Mouse (Mus musculus) thymus, postnatal 4 days (tissue): Measurements from ENCODE around the gene Nap1l1.
"Not testable (repeated sequence)": the region's sequence is repeated elsewhere in the genome, so short reads cannot be mapped to it uniquely, and the experiment has no call there.

Source experiments
- DNase-seq: peaks from one replicate; pipeline ENCODE4 v3.0.0; 2021

Nap1l1 gene

GRCm38 (mm10) chr10:111482654-111483053 is 9.6 kb downstream of the Nap1l1 start:
- DNase-seq: no peak

GRCm38 (mm10) chr10:111484079-111484478 is 11.1 kb downstream of the Nap1l1 start:
- no peak for DNase-seq

DNA sequence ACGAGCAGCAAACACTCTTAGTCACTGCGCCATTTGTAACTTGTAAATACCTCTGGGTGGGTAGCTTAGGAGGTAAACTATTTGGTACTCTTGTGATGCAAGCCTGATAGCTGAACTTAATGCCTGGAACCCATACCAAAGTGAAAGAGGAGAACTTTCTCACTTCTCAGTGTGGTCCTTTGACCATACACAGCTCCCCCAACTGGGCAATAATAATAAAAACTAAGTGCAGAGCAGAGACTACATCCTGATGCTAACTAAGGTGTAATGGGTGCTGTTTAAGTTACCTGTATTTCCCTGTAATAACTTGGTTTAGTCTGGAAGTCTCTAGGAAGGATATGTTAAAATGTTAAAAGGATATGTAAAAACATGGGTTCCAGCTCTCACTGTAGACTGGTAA is 15.8 kb downstream of the Nap1l1 start:
- DNase-seq: no peak

DNA sequence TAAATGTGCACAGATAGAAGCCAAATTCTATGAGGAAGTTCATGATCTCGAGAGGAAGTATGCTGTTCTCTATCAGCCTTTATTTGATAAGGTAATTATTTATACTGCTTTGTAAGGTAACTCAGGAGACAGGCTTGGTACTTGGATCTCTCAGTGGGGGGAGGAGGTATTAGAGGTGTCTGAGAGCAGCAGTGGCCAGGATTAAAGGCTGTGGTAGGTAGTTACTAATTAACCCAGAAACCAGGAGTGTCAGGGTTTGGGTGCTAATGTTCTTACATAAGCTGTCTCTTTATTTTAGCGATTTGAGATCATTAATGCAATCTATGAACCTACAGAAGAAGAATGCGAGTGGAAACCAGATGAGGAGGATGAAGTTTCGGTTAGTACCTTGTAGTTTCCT is 17.1 kb downstream of the Nap1l1 start:
- DNase-seq: not testable (repeated sequence)

GRCm38 (mm10) chr10:111495888-111496287 is 22.9 kb downstream of the Nap1l1 start:
- no peak for DNase-seq

DNA sequence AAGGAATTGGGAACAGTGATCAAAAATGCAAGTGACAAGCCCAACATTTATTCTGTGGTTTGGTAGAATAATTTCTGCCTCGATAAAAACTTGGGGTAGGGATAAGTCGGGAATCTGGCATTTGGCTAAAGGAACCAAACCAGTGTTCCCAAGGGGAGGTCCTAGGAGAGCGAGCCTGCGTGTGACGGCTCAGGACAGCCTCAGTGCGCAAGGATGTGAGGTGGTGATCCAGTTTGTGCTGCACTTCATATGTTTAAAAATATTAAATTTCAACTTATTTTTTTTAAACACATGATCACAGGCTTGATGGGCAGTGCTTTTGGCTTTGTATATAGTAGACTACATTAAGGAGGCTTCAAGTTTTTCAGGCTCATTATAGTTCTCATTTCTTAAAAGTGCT is 26.9 kb downstream of the Nap1l1 start:
- no peak for DNase-seq

GRCm38 (mm10) chr10:111503071-111503470 is 30.0 kb downstream of the Nap1l1 start:
- DNase-seq: peak; percentile 88

GRCm38 (mm10) chr10:111503716-111504115 is 30.7 kb downstream of the Nap1l1 start:
- DNase-seq: no peak

DNA sequence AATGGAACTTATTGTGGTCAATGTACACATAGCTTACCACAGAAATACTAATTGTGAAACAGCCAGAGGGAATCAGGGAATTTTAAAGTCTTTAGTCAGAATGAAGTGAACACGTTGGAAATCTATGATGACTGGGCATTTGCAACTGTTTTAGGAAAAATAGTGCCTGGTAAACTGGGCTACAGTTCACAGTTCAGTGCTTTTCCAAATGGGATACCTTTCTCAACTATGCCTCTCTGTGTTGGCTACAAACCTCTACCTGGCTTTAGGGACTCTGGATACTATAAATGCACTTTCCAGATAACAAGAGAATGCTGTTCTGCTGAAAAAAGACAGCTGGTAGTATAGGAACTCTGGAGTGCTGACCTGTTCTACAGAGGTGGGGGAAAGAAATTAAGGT is 31.6 kb downstream of the Nap1l1 start:
- DNase-seq: no peak

DNA sequence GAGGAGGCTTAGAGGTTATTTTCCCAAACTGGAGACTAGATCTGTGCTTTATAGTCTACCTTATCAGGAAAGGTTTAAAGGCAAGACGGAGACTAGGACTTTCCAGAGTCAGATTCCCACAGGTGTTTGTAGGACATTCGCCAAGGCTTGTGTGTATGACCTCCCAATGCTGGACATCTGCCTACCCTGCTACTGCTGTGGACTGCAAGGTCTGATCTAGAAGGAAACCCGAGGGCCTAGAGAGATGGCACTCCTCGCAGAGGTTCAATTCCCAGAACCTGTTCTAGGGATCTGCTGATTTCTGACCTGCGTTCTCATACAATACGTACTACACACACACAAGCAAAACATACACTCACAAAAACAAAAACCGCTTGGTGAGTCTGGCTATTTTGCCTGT is 32.4 kb downstream of the Nap1l1 start:
- DNase-seq: no peak

GRCm38 (mm10) chr10:111506101-111506925 is 33.3 kb downstream of the Nap1l1 start, which contains the start of gene Phlda1:
TSS of gene Phlda1 (plus strand) at chr10:111506286.
- peak; percentile 94 for DNase-seq

DNA sequence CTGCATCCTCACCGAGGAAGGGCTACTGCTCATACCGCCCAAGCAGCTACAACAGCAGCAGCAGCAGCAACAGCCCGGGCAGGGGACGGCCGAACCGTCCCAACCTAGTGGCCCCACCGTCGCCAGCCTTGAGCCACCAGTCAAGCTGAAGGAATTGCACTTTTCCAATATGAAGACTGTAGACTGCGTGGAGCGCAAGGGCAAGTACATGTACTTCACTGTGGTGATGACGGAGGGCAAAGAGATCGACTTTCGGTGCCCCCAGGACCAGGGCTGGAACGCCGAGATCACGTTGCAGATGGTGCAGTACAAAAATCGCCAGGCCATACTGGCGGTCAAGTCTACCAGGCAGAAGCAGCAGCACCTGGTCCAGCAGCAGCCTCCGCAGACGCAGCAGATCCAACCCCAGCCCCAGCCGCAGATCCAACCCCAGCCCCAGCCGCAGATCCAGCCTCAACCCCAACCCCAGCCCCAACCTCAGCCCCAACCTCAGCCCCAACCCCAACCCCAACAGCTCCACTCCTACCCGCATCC is 34.0 kb downstream of the Nap1l1 start:
- DNase-seq: peak; percentile 66

DNA sequence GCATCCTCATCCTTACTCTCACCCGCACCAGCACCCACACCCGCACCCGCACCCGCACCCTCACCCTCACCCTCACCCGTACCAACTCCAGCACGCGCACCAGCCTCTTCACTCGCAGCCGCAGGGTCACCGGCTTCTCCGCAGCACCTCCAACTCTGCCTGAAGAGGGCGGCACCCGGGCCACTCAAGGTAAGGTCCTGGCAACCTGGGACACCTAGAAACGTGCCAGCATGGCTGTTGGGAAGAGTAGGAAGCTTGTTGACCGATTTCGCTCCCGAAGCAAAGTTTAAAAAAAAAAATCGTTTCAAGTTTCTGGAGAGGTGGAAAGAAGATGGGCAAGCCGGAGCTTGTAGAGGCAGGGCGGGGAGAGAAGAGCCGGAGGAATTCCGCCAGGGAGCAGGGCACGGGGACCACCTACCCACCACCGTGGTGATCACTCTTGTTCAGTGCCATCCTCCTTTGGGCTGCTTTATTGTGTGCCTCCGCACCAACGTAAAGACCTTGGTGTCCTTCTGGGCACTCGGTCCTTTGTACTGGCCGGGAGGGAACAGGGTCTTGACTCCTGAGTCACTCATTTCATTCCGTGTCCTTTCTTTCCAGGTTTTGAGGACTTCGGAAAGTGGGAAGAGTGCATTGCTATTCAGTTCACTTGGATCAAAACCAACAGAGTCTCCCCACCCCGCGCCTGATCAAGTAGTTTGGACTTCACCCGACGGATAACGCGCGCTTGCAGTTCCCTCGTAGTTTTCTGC is 34.6 kb downstream of the Nap1l1 start:
- DNase-seq: peak; percentile 90

DNA sequence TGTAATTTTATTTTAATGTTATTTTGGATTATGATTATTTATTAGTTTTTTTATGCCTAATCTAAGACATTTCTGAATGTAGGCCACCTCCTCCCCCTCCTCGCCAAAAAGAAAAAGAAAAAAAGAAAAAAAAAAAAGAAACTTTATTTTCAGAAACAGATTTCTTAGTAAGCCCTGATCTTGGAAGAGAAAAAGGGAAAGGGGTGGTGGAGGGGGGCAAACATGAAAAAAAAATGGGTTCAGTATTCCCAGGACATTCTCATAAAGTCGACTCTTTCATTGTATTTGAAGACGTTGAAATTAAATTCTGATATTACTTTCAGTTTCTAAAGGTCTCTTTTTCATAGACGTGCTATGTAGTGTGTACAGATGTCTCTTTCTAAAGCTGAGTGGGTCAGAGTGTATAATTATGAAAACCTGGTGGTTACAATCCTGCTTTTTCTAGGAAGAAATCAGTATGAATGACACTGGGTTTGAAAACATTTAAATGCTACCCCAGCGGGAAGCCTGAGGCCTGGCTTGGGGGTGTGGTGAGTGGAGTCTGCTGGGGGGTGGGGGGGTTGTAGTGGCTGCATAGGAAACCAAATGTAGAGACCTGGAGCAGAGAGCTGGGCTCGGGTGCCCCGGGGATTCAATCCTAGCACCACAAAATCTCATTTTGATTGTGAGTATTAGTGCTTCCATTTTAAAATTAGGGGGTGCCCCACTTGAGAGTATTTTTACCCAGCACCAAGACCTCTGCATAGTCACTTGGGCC is 35.5 kb downstream of the Nap1l1 start:
- peak; percentile 43 for DNase-seq

- DNase-seq: peak; percentile 36
Measured at GRCm38 (mm10) chr10:111509103-111509784, 36.2 kb downstream of the Nap1l1 start.

- peak; percentile 44 for DNase-seq
Measured at GRCm38 (mm10) chr10:111509981-111510380, 37.0 kb downstream of the Nap1l1 start.

- peak; percentile 37 for DNase-seq
Measured at GRCm38 (mm10) chr10:111510798-111511197, 37.8 kb downstream of the Nap1l1 start.

- no peak for DNase-seq
Measured at GRCm38 (mm10) chr10:111512036-111512568, 39.1 kb downstream of the Nap1l1 start.

GRCm38 (mm10) chr10:111514282-111514885 is 41.4 kb downstream of the Nap1l1 start:
- no peak for DNase-seq

DNA sequence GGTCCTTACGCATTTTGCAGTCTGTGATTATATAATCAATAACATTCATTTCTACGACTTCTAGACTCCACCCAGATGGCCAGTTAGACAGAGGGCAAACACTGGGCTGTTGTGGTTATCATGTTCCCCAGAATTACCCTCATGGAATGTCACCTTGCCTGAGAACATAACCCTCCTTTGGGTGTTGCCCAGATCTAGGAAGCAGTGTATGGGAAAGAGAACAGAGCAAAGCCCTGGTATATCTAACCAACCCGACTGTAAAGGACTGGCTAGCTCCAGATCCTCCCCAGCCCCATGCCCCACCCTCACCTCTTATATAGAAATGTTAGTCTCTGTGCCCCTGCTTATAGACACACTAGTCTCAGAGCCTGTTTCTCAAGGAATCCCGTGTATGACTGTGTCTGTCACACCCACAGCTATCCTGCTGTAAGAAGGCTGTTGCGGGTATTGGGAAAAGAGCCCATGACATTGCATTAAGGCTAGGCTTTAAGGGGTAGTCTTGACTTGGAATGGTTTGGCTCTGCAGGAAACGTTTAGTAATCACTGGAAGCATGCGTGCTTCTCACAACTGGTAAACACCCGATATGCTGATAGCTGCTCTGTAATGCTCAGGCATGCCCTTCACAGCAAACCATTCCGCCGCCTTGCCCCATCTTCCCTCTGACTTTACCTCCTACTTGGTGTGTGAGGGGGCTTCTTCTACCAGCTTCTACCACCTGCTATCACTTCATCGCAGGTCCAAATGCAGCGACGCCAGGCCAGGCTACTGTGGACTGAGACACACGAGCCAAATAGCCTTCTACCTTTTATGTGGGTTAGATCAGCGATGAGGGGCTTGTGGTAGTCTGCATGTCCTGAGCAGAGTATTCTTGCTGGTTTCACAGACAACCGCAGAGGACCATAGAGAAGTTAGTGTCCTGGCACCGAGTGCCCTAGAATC is 42.3 kb downstream of the Nap1l1 start:
- peak; percentile 40 for DNase-seq
